Mouse (Mus musculus): ENCODE data around the gene Erbb2. TPM values are rescaled to one million over a fixed set of nuclear protein-coding genes. Genes with fewer than 3 reads are reported as not detected.

Erbb2 gene
- polyA plus RNA-seq, 1 experiment from 2014 or later, result 48.0 TPM

DNA sequence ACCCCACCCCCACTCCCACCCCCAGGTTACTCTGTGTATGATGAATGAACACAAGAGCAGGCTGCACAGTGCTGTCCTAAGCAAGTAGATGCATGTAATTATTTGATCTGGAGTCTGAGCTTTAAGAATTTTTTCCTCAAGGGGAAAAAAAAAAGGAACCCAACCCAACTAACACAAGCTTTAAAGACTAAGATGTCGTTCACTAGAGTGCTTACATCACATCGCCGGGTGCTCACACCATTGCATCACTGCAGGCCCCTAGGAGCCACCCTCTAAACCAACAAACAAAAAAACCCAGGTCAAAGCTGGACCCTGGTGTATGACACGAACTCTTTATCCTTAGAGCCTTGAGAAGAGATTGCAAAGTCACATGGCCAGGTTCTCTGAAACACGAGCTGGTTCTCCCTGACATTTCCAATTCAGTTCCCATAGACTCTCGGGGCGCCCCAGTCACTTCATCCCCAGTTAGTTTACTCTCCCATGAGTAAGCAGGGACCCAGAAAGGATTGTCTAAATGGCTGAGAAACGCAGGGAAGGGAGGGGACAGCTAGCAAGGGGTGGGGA is 61.7 kb downstream of the Erbb2 start:
- 52% methylated on average over 8 of the region's 8 CpGs for WGBS (ENCODE audit: insufficient replicate concordance)
- Histone ChIP-seq H3K9ac (ENCODE audit: low read depth, low read length) (no peak overlapping the region), H3K4me2 (no peak overlapping the region), H3K4me1 (ENCODE audit: control insufficient read depth, insufficient read depth, low read length) (no peaks in the 10 kb centered on the region; the same call in 1 of the 2 replicates), H3K9me3 (replicated peaks; ENCODE audit: control insufficient read depth, low read length) (no peaks in the 10 kb centered on the region), H3K27me3 (ENCODE audit: control insufficient read depth, insufficient read depth, low read length) (no peaks in the 10 kb centered on the region), H3K4me3 (ENCODE audit: low read depth, low read length) (no peak overlapping the region), H3K36me3 (ENCODE audit: control insufficient read depth, insufficient read depth, low read length) (no peaks in the 10 kb centered on the region), H3K27ac (ENCODE audit: low read depth, low read length) (no peak overlapping the region)
- no peak for ATAC-seq (replicated peaks; ENCODE audit: insufficient number of reproducible peaks, low FRiP score, low TSS enrichment)

DNA sequence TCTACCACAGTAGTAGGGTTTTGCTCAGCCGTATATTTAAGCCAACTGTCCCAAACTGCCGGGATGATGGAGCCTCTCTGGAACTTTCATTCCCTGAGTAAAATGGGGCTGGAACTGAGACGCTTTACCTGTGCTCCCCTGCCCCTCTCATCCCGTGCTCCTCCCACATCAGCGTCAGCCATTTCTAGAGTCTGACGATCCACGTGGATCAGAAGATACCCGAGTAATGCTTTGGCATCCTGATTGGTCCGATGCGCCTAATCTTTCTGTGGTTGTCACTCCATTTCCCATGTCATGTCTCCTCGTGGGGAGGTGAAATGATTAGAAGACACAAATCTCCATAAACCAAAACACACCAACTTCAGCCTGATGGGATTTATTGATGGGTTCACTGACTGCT is 62.7 kb downstream of the Erbb2 start:
- WGBS (ENCODE audit: insufficient replicate concordance), result 81% methylated on average over 11 of the region's 11 CpGs
- Histone ChIP-seq H3K27me3 (ENCODE audit: control insufficient read depth, insufficient read depth, low read length) (no peaks in the 10 kb centered on the region), H3K27ac (ENCODE audit: low read depth, low read length) (no peak overlapping the region)

DNA sequence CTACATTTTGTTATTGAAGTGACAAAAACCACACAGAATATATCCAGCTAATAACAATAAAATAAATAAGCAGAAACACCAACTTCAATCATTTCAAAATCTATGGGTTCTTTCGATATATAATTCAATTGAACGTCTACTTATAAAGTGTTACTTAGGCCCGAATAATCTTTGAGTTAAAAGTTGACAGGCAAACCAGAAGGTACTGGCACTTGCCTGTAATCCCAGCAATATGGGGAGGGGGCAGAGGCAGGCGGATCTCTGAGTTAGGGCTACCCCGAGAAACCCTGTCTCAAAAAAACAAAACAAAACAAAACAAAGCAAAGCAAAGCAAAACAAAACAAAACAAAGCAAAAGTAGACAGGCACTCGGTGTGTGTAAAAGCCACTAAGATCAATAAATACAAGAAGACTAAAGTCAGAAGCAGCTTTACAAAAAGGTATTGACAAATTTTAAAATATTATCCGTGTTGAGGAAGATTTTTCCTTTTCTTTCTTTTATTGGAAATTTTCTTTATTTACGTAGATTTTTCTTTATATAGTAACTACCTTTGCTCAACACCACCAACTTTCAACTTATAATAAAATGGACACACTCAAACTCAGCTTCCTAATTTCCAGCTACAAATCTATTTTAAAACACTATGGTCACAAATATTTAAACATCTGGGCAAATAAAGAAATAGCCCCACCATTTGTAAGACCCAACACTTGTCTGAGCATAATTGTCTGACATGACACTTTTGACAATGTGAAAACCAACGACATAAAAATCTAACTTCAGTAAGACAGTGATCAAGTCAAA is 63.6 kb downstream of the Erbb2 start:
- H3K4me3 ChIP-seq (ENCODE audit: low read depth, low read length), result no peak overlapping the region
- H3K27me3 ChIP-seq (ENCODE audit: control insufficient read depth, insufficient read depth, low read length), result no peaks in the 10 kb centered on the region
- 86% methylated on average over 9 of the region's 9 CpGs for WGBS (ENCODE audit: insufficient replicate concordance)
- H3K36me3 ChIP-seq (ENCODE audit: control insufficient read depth, insufficient read depth, low read length), result no peaks in the 10 kb centered on the region
- H3K4me1 ChIP-seq (ENCODE audit: control insufficient read depth, insufficient read depth, low read length), result no peaks in the 10 kb centered on the region; the same call in 1 of the 2 replicates
- no peak overlapping the region for H3K9ac ChIP-seq (ENCODE audit: low read depth, low read length)
- H3K27ac ChIP-seq (ENCODE audit: low read depth, low read length), result no peak overlapping the region
- H3K9me3 ChIP-seq (replicated peaks; ENCODE audit: control insufficient read depth, low read length), result no peaks in the 10 kb centered on the region
- no peak overlapping the region for H3K4me2 ChIP-seq
- ATAC-seq (replicated peaks; ENCODE audit: insufficient number of reproducible peaks, low FRiP score, low TSS enrichment), result no peak

More for the DNA sequence above, 62.7 kb downstream of the Erbb2 start:
- Histone ChIP-seq H3K36me3 (ENCODE audit: control insufficient read depth, insufficient read depth, low read length) (no peaks in the 10 kb centered on the region), H3K9me3 (replicated peaks; ENCODE audit: control insufficient read depth, low read length) (no peaks in the 10 kb centered on the region), H3K4me2 (no peak overlapping the region), H3K9ac (ENCODE audit: low read depth, low read length) (no peak overlapping the region), H3K4me1 (ENCODE audit: control insufficient read depth, insufficient read depth, low read length) (no peaks in the 10 kb centered on the region; the same call in 1 of the 2 replicates), H3K4me3 (ENCODE audit: low read depth, low read length) (no peak overlapping the region)
- ATAC-seq (replicated peaks; ENCODE audit: insufficient number of reproducible peaks, low FRiP score, low TSS enrichment), result no peak

DNA sequence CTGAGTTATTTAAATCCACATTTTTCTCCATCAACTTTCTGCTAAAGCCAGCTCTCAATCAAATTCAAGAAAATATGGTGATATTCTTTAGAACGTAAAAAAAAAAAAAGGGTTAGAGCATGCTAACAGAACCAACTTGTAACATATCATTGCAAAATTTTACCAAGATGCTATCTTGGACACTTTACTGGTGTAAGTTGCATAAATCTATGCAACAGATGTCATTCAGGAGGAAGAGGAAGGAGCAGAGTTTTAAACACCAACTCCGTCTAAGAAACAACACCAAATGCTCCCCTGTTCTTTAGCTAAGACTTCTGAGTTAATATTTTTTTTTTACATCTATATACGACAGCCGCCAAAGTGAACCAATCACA is 64.2 kb downstream of the Erbb2 start:
- Histone ChIP-seq H3K9me3 (replicated peaks; ENCODE audit: control insufficient read depth, low read length) (no peaks in the 10 kb centered on the region), H3K4me1 (ENCODE audit: control insufficient read depth, insufficient read depth, low read length) (no peaks in the 10 kb centered on the region; the same call in 1 of the 2 replicates), H3K9ac (ENCODE audit: low read depth, low read length) (no peak overlapping the region), H3K4me3 (ENCODE audit: low read depth, low read length) (no peak overlapping the region), H3K36me3 (ENCODE audit: control insufficient read depth, insufficient read depth, low read length) (no peaks in the 10 kb centered on the region), H3K27me3 (ENCODE audit: control insufficient read depth, insufficient read depth, low read length) (no peaks in the 10 kb centered on the region), H3K27ac (ENCODE audit: low read depth, low read length) (no peak overlapping the region), H3K4me2 (no peak overlapping the region)
- no peak for ATAC-seq (replicated peaks; ENCODE audit: insufficient number of reproducible peaks, low FRiP score, low TSS enrichment)
- 56% methylated on average over 4 of the region's 4 CpGs for WGBS (ENCODE audit: insufficient replicate concordance)

DNA sequence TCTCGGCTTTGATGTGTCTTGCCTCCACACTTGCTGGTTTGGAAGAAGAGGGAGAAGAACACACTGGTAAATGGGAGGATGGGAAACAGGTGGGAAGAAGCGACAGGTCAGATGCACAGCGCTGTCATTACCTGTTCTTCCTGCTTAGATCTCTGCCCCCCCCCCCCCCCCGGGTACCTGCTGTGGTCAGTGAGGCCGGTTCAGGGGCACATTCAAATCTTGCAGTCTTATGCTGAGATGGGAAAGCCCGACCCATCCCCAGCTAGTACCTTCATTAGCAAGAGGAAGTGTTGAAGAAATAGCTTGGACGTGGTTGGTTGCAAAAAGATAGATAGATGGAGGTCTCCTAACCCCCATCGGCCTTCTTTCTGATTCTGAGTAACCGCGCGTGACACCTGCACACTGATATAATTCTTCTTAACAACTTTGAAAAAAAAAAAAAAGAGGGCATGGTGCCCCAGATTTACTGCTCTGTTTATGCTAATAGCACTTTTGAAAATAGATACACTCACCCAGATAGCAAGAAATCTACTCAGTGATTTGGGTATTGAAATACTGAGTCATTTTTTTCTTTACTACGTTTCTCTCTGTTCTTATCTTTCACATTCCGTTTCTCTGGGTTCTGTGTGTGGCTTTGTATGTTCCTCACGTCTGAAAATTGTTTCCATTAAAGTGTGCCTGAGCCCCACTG is 64.9 kb downstream of the Erbb2 start:
- H3K4me3 ChIP-seq (ENCODE audit: low read depth, low read length), result no peak overlapping the region
- no peak for ATAC-seq (replicated peaks; ENCODE audit: insufficient number of reproducible peaks, low FRiP score, low TSS enrichment)
- no peak overlapping the region for H3K4me2 ChIP-seq
- H3K9ac ChIP-seq (ENCODE audit: low read depth, low read length), result no peak overlapping the region
- WGBS (ENCODE audit: insufficient replicate concordance), result 60% methylated on average over 13 of the region's 14 CpGs
- H3K9me3 ChIP-seq (replicated peaks; ENCODE audit: control insufficient read depth, low read length), result no peaks in the 10 kb centered on the region
- H3K4me1 ChIP-seq (ENCODE audit: control insufficient read depth, insufficient read depth, low read length), result no peaks in the 10 kb centered on the region; the same call in 1 of the 2 replicates
- no peaks in the 10 kb centered on the region for H3K27me3 ChIP-seq (ENCODE audit: control insufficient read depth, insufficient read depth, low read length)
- H3K27ac ChIP-seq (ENCODE audit: low read depth, low read length), result no peak overlapping the region
- H3K36me3 ChIP-seq (ENCODE audit: control insufficient read depth, insufficient read depth, low read length), result no peaks in the 10 kb centered on the region

DNA sequence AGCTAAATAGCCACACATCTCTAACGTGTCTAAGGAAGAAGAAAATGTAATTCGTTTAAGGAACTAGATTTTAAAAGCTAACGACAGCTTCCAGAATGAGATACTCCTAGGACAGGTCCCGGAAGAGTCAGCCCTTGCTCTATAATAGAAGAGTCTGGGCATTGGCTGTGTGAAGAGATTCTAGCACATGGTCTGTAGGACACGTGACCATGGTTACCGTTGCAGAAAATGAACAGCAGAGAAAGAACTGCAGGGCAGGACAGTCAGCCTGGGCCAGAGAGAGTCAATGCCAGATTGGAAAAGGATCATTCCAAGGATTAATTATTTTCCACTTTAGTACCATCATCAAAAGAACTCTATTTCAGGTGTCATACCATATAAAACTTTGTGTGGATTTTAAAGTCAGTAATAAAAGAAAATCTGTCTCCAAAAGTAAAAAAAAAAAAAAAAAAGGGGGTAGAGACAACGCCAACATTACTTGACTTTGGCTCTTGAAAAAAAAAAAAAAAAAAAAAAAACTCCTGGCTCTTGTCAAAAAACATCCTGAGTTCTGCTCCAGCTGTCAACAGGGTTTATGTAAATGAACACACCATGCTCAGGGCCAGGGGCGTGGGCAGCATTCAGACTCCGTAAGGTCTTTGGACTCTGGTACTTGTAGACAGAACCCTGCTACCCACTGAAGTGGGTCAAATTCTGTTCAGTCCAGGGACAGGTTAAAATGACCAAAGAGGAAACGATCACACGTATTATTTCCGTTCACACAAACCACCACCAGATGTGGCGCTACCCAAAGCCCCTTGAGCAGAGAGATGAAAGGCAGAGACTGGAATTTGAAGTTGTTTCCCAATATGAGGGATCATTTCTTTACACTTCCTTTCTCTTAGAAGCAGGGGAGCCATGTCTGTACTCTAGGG is 67.0 kb downstream of the Erbb2 start:
- Histone ChIP-seq H3K4me1 (ENCODE audit: control insufficient read depth, insufficient read depth, low read length) (no peaks in the 10 kb centered on the region), H3K4me2 (no peak overlapping the region), H3K27me3 (ENCODE audit: control insufficient read depth, insufficient read depth, low read length) (no peaks in the 10 kb centered on the region), H3K4me3 (ENCODE audit: low read depth, low read length) (no peak overlapping the region), H3K9me3 (replicated peaks; ENCODE audit: control insufficient read depth, low read length) (no peaks in the 10 kb centered on the region), H3K36me3 (ENCODE audit: control insufficient read depth, insufficient read depth, low read length) (no peaks in the 10 kb centered on the region), H3K9ac (ENCODE audit: low read depth, low read length) (no peak overlapping the region), H3K27ac (ENCODE audit: low read depth, low read length) (no peak overlapping the region)
- 68% methylated on average over 13 of the region's 13 CpGs for WGBS (ENCODE audit: insufficient replicate concordance)
- no peak for ATAC-seq (replicated peaks; ENCODE audit: insufficient number of reproducible peaks, low FRiP score, low TSS enrichment)

DNA sequence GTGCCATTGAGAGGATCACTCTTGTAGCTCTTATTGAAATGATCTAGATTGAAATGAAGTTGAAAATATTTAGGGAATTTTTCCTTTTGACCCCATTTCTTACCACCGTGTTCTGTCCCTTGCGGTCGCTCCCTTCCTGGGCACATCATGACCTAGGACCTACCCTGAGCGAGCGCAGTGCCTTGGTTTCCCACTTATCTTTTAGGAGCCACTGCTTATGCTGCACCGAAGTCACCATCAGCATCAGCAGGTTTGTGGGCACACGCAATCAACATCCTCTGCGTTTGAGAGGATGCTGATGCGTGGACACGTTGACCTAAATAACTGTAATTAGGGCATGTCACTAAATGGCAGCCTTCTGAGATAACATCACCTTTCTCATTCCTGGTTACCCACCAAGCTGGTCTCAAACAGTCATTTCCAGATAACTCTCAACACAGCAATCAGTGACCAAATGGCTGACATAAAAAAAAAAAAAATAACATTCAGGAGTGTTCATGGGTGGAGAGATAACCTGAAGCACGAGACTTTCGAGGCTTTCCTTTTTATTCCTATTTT is 67.7 kb downstream of the Erbb2 start:
- no peaks in the 10 kb centered on the region for H3K27me3 ChIP-seq (ENCODE audit: control insufficient read depth, insufficient read depth, low read length)
- no peak overlapping the region for H3K9ac ChIP-seq (ENCODE audit: low read depth, low read length)
- H3K27ac ChIP-seq (ENCODE audit: low read depth, low read length), result no peak overlapping the region
- 76% methylated on average over 12 of the region's 12 CpGs for WGBS (ENCODE audit: insufficient replicate concordance)
- H3K4me2 ChIP-seq, result no peak overlapping the region
- no peaks in the 10 kb centered on the region for H3K4me1 ChIP-seq (ENCODE audit: control insufficient read depth, insufficient read depth, low read length)
- no peak for ATAC-seq (replicated peaks; ENCODE audit: insufficient number of reproducible peaks, low FRiP score, low TSS enrichment)
- no peaks in the 10 kb centered on the region for H3K9me3 ChIP-seq (replicated peaks; ENCODE audit: control insufficient read depth, low read length)
- H3K36me3 ChIP-seq (ENCODE audit: control insufficient read depth, insufficient read depth, low read length), result no peaks in the 10 kb centered on the region
- H3K4me3 ChIP-seq (ENCODE audit: low read depth, low read length), result no peak overlapping the region

DNA sequence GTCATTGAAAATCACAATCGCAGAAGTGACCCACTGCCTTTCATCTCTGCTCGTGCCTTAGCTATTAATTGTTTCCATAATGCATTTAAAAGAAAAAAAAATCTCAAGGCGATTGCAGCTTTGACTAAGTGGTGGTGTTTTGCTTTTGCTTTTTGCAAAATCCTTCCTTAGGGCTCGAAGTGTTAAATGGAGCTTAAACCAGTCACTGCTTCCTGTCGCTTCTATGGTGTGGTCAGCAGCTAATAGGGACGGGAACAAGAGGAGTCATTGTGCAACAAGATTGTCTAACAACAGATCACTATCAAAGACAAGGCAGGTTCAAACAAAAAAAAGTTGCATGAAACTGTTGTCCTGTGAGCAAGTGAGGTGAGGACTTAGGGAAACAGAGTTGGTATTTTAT is 69.0 kb downstream of the Erbb2 start:
- no peak for ATAC-seq (replicated peaks; ENCODE audit: insufficient number of reproducible peaks, low FRiP score, low TSS enrichment)
- no peaks in the 10 kb centered on the region for H3K27me3 ChIP-seq (ENCODE audit: control insufficient read depth, insufficient read depth, low read length)

More for the DNA sequence above, 69.0 kb downstream of the Erbb2 start:
- 68% methylated on average over 6 of the region's 6 CpGs for WGBS (ENCODE audit: insufficient replicate concordance)
- Histone ChIP-seq H3K4me3 (ENCODE audit: low read depth, low read length) (no peak overlapping the region), H3K4me1 (ENCODE audit: control insufficient read depth, insufficient read depth, low read length) (no peaks in the 10 kb centered on the region), H3K36me3 (ENCODE audit: control insufficient read depth, insufficient read depth, low read length) (no peaks in the 10 kb centered on the region), H3K9ac (ENCODE audit: low read depth, low read length) (no peak overlapping the region), H3K9me3 (replicated peaks; ENCODE audit: control insufficient read depth, low read length) (no peaks in the 10 kb centered on the region), H3K4me2 (no peak overlapping the region), H3K27ac (ENCODE audit: low read depth, low read length) (no peak overlapping the region)

Measured in heart, embryonic 11.5 days (tissue).